Mouse (Mus musculus): ENCODE results near the gene Dot1l. TPM values are rescaled to one million over a fixed set of nuclear protein-coding genes. Genes with fewer than 3 reads are reported as not detected.

The Dot1l gene
- 127 and 130 TPM in 2 replicates for polyA plus RNA-seq (2012)

DNA sequence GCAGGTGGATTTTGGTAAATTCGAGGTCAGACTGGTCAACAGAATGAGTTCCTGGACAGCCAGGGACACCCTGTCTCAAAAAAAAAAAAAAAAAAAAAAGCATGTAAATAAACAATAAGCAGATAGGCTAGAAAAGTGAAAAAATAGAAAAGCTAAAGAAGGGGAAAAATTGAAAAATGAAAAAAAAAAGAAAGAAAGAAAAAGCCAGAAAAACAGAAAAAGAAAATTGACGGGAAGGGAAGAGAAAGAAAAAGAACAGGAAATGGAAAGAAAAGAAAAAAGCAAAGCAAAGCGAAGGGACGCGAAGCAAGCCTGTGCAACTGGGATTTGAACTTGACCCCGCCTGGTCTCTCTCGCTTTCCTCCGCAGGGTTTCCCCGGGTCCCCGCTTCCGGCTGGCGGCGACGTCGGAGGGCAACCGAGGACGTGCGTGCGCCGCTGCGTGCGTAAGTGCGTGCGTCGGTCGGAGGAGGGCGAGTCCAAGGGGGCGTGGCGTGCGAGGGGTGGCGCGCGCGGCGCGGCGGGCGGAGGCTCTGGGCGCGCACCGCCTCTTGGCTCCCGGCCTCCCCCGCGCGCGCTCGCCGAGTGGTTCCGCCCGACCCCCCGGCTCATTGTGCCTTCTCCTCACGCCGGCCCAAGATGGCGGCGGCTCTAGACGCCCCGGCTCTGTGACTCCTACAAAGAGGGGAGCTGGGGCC is at the start of gene Dot1l:
TSS of gene Dot1l (plus strand) at position 613 of the 697 bp plus-strand sequence.
- no peak for TF ChIP-seq GATA1 (IDR thresholded peaks at IDR 0.05; ENCODE audit: low read length)

DNA sequence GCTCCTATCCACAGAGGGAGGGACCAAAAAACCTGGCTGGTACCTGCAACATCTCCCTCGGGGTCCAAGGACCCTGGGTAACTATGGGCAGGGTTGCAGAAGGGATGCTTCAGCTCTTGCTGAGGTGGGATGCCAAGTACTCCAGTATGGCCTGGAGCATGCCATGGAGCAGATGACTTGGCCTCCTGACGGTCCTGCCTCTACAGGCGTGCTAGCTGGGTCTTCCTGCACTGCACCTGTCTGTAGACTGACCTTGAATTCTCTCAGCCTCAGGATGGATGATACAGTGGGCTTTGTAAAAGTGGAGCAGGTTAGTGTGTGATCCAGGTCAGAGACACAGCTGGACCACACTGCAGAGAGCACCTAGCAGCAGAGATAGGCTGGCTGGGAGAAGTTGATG is 49.5 kb upstream of the Dot1l start:
- no peak for TF ChIP-seq GATA1 (IDR thresholded peaks at IDR 0.05; ENCODE audit: low read length)

DNA sequence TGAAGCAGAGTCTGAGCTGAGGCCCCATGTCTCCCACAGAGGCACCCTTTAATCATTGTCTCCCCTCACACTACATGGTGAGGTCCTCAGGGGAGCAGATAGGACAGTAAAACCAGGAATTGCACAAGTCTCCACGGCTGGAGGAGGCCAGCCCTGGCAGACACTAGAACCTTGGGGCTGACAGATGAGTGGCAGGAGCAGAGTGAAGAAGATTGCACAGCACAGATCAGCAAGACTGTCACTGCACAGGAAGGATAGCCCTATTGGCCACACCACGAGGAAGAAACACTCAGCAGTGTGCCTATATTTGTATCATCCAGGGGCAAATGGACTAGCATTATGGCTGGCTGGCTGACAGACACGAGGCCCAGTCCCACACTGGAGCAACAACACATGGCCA is 44.2 kb upstream of the Dot1l start:
- TF ChIP-seq GATA1 (IDR thresholded peaks at IDR 0.05; ENCODE audit: low read length) = no peak

DNA sequence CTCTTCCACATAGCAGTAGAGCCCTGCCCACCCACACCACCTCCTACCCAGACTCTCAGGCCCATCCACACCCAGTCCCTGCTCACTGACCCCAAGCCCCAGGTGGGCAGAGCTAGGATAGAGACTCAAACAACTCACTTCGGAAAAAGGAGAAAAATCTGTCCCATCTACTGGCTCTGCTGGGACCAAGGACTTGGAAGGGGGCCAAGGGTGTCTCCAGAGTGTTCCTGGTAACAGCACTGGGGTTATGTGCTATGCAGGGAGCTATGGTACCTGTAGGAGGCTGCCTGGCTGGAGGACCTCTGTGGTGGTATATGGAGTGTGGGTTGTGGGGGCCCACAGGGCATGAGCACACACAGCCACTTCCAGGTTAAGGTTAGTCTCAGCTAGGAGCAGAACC is 37.7 kb upstream of the Dot1l start:
- TF ChIP-seq GATA1 (IDR thresholded peaks at IDR 0.05; ENCODE audit: low read length) = no peak

DNA sequence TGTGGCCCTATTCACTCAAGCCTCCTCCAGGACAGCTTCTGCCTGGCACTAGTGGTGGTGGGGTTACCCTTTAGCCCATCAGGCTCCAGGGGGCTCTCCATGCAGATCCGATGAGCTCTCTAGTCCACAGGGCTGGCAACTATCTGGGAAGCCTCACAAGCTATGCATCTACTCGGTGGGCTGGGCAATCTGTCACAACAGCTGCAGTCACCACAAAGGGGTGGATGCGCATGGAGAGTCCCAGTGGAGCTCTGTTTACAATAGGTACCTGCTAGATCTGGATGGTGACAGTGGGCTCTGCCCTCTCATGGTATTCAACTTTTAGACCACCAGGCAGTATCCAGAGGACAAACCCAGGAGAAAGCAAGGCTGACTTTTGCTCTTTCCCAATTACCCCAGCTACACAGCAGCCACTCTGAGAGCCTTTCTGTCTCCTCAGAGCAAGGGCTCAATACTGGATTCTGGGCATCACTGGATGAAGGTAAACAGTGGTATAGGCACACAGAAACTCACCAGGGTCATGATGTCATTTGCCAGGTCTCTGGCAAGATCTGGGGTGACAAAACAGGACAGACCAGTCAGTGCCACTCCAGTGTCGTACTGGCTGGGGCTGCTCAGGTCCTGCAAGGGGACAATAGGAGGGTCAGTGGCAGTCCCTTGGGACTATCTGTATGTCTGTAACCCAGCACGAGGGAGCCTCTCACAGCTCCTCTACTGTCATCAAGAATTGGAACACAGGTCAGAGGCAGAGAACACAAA is 27.5 kb upstream of the Dot1l start:
- no peak for TF ChIP-seq GATA1 (IDR thresholded peaks at IDR 0.05; ENCODE audit: low read length)

DNA sequence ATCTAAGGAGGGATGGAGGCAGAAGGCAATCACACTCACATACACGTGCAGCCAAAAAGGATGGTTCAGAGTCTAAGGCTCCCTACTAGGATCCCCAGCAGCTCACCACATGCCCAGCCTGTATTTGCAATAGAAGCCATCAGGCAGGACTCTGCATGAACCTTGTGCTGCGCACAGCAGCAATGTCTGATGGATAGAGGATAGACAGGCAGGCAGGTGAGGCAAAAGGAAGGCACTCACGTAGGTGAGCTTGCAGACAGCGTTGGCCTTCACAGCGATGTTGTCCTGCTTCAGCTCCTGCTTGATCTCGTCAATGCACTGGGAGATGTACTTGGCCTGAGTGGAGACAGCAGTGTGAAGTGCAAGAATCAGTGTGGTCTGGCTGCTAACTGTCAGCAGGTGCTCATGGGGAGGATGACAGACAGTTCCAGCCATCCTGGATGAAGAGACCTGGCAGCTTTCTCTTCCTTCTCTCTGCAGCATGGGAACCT is 22.4 kb upstream of the Dot1l start:
- TF ChIP-seq GATA1 (IDR thresholded peaks at IDR 0.05; ENCODE audit: low read length) = no peak

DNA sequence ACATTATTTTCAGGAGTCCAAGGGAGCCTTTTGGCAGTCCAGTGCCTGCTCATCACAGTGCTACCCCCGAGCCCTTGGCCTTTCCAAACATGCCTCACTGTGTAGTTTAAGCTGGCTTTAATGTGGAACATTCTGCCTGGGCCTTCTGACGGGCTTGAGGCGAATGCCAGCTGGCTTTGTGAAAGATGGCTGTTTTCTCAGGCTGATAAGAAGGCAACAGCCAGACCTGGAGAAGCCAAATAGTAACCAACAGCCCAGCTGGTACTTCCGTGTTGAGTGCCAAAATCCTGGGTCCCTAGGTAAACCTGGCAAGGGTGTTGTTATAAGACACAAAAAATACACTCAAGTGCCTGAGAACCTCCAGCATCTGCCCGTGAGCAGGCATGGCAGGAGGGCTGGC is 18.3 kb upstream of the Dot1l start:
- TF ChIP-seq GATA1 (IDR thresholded peaks at IDR 0.05; ENCODE audit: low read length) = no peak

DNA sequence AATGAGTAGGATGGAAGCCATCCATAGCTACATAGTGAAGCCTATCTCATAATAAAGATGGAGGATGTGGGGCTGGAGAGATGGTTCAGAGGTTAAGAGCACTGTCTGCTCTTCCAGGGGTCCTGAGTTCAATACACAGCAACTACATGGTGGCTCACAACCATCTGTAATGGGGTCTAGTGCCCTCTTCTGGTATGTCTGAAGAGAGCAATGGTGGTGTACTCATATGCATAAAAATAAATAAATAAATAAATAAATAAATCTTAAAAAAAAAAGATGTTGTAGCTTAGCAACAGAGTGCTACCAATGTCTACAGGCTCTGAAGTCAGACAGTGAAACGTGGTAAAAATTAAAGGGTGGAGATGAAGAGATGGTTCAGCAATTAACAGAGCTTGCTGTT is 16.3 kb upstream of the Dot1l start:
- no peak for TF ChIP-seq GATA1 (IDR thresholded peaks at IDR 0.05; ENCODE audit: low read length)

DNA sequence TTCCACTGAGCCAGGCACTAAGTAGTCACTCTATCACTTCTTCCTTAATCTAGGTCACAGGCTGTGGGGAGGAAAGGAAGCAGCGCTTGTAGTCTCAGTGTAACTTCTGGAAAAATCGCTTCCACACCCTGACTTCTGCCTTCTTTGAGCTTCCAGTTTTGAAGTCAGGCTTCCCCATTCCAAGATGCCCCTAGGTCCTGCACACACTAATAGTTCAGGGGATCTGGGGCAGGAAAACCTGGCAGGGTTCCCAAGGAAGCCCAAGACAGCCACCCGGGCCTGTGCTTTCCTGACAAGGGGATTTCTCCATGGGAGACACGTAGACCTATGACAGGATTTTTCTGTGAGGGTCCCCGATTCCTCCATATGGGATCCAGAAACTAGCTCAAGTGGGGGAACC is 13.9 kb upstream of the Dot1l start:
- no peak for TF ChIP-seq GATA1 (IDR thresholded peaks at IDR 0.05; ENCODE audit: low read length)

DNA sequence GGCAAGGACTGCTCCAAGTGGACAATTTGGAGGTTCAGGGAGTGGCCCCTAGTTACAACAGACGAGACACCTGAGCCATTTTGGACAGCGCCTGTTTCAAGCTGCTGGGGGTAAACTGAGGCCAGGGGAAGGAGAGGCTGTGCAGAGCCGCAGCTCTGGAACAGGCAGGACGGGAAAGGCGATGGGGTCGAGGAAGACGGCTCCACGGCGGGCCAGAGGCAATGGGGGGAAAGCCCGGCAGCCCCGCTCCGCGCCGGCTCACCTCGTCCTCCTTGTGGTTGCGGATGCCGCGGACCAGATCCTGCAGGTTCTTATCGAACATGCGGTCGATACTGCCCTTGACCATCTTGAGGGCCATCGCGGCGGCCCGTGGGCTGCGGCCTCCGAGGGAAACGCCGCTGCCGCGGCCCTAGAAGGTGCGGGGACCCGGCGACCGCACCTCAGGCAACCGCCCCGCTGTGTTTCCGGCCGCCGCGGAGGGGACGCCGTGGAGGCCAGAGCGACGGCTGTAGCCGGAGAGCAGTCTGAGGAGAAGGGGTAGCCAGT is 13.3 kb upstream of the Dot1l start:
- no peak for TF ChIP-seq GATA1 (IDR thresholded peaks at IDR 0.05; ENCODE audit: low read length)

DNA sequence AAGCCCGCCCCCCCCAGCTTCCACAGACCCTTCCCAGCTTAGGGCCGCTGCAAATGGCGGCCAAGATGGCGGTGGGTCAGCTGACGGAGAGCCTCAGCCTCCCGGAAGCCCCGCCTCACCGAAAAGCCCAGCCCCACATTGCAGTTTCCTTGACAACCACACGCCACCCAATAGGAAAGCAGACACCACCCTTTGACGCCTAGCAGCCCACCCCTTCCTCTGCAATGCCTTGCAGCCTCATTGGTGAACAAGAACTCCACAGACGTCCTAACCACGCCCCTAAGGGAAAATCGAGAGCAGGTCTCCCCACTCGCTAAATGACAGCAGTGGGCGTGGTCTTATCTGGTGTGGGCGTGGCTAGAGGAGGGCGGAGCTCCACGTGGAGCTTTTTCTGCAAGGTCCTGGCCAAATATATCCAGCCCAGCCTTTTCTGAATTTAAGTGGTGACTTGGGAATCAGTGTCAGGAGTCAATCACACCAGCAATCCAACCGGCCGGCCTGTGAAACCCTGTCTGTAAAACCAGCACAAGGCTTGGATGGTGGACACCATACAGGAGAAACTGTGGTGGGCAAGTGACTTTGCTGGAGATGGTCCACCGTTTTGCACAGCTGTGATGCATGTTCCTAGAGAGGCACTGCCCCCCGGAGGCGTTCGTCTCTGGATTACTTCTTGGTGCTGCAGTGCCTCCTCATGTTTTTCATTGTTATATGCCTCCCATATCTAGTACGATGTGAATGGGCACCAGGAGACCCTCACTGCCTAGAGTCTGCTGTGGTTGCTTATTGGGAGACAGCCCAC is 12.6 kb upstream of the Dot1l start, which contains the start of gene Ap3d1:
TSS of gene Ap3d1 (minus strand) at position 85 of the 799 bp plus-strand sequence.
- TF ChIP-seq GATA1 (IDR thresholded peaks at IDR 0.05; ENCODE audit: low read length) = no peak

DNA sequence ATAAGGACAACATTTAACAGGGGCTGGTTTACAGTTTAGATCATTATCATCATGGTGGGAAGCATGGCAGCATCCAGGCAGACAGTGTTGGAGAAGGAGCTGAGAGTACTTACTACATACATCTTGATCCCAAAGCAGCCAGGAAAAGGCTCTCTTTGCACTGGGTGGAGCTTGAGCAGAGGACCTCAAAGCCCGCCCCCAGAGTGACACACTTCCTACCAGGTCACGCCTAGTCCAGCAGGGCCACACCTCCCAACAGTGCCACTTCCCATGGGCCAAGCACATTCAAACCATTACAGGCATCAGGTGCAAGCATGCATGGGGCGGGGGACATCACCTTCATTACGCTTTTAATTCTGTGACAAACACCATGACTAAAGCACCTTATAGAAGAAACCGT is 10.7 kb upstream of the Dot1l start:
- TF ChIP-seq GATA1 (IDR thresholded peaks at IDR 0.05; ENCODE audit: low read length) = no peak

DNA sequence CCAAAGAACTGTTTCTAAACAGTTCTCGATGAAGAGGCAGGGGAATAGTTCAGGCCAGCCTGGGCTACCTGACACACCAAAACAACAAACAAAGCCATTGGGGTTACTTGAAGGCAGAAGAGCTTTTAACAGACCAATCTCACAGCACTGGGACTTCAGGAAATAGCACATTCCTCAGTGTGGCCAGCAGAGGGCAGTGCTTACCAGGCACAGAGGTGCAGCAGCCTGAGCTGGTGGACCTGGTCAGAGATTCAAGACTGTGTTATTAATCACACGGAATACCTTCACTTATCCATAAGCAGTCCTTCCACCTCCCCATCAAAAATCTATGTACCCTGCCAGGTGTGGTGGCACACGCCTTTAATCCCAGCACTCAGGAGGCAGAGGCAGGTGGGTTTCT is 7.6 kb upstream of the Dot1l start:
- no peak for TF ChIP-seq GATA1 (IDR thresholded peaks at IDR 0.05; ENCODE audit: low read length)

DNA sequence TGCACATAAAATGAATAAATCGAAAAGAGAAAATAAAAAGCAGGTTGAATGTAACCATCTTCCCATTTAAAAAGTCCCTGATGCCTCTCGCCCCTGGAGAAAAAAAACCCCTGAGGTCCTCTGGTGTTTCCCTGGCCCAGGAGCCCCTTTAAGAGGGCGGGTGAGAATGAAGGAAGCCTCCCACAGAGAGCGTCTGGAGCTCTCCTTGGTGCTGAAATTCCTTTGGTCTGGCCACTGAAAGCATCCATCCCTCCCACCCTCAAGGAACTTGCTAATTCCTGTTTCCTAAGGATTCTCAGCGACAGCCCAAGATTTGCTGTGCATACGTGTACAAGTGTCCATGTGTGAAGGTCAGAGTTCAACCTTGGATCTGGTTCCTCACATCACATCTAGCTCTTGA is 6.4 kb upstream of the Dot1l start:
- no peak for TF ChIP-seq GATA1 (IDR thresholded peaks at IDR 0.05; ENCODE audit: low read length)

DNA sequence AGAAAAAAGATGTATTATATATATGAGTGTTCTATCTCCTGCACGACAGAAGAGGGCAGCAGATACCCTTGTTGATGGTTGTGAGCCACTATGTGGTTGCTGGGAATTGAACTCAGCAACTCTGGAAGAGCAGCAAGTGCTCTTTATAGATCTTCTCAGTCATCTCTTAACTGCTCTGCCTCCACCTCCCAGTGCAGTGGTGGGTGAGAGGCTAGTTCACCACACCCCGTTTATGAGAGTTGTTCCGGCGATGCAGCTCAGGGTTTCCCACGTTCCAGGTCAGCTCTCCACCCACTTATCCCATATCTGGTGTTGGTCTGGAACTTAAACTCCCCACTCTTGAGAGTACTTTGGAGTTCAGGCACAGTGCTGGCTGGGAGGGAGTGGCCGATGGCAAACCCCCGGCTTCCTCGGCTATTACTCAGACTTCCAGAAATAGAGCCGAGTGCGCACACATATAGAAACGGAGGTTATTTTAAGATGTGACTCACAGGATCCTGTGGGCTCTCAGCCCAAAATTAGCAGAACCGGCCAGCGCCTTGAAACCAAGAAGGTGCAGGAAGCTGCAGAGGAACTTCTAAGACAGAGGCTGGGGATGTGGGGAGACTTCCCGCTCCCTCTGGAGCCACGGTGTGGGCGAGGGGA is 3.7 kb upstream of the Dot1l start:
- no peak for TF ChIP-seq GATA1 (IDR thresholded peaks at IDR 0.05; ENCODE audit: low read length)
